Mouse (Mus musculus) cortical plate, adult 2 months (tissue): Measurements from ENCODE around the gene Zdhhc22.

Source experiments
- CTCF ChIP-seq: fragments of 200-500 bp; IDR thresholded peaks from 2 replicates; pipeline ENCODE4 v1.5.1; 2011; ENCODE audit warnings: mild to moderate bottlenecking, control low read depth, low read length; ENCODE audit not compliant: insufficient read depth; ENCODE audit errors: extremely low read depth
- POLR2A ChIP-seq: fragments of 200-500 bp; IDR thresholded peaks from 2 replicates; pipeline ENCODE4 v1.6.1; 2011; ENCODE audit warnings: mild to moderate bottlenecking, low read length, control low read depth; ENCODE audit not compliant: insufficient read depth; ENCODE audit errors: extremely low read depth

DNA sequence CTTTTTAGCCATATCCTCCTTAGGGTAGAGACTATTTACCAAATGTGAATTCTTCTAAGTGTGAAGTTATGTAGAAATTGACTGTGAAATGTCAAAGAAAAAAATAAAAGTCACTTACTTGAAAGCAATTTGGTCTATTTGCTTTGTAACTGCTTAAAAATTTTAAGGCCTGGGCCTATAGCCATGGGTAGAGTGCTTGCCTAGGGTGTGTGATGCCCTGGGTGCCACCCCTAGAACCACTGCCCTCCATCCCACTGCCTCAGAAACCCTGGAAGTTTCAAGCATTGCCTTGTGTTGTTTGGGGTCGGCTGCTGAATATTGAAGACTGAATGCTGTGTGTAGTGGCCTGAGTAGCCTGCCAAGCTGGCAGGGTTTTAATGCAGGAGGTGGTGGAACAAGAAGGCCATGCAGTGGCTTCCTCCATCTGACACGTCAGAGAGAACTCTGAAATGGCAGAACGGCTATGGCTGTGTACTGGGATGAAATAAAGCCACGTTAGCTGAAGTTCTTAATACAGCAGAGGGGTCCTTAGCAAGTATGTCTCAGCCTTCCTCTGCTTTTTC lies 24.9 kb downstream of the Zdhhc22 start:
- no peak for TF ChIP-seq CTCF
- TF ChIP-seq POLR2A = no peak
